Mouse (Mus musculus) megakaryocyte-erythroid progenitor cell, adult 5-6 weeks (primary cell): ENCODE measurements around the gene Ankar. TPM values are rescaled to one million over a fixed set of nuclear protein-coding genes. Genes with fewer than 3 reads are reported as not detected.

Experiments
- ATAC-seq: replicated peaks from 2 replicates; pipeline ENCODE4 v1.8.0; 2016; ENCODE audit warnings: mild to moderate bottlenecking, inconsistent platforms; ENCODE audit not compliant: severe bottlenecking, poor library complexity, low FRiP score, low TSS enrichment
- total RNA-seq, 2 experiments: library from RNA; stranded (forward) in 1 of 2; stranded (reverse) in 1 of 2; fragments of 200-1000, 215-1000 nt in 1 of 2; fragments of >200 nt in 1 of 2; fragmentation: Nextera tagmentation in 1 of 2; gene quantifications; 2 replicates each; pipeline ENCODE4 v1.2.3; 2014 to 2017

The Ankar gene
- total RNA-seq, 2 experiments from 2014 or later = not detected

GRCm38 (mm10) chr1:72715065-72715464 is 14.7 kb upstream of the Ankar start:
- no peak for ATAC-seq

- ATAC-seq = no peak
Measured at GRCm38 (mm10) chr1:72714547-72714946, 14.2 kb upstream of the Ankar start.

- ATAC-seq = no peak
Measured at GRCm38 (mm10) chr1:72711684-72712083, 11.3 kb upstream of the Ankar start.

GRCm38 (mm10) chr1:72710753-72711653 is 10.6 kb upstream of the Ankar start, which contains the start of gene Rpl37a:
Gene Rpl37a, plus strand, starts transcription at chr1:72711290.
- peak; percentile 83 for ATAC-seq

GRCm38 (mm10) chr1:72707525-72707924 is 7.1 kb upstream of the Ankar start:
- no peak for ATAC-seq

- ATAC-seq = no peak
Measured at GRCm38 (mm10) chr1:72698651-72699050, 1.7 kb downstream of the Ankar start.

- no peak for ATAC-seq
Measured at GRCm38 (mm10) chr1:72696256-72696655, 4.1 kb downstream of the Ankar start.

- no peak for ATAC-seq
Measured at GRCm38 (mm10) chr1:72673070-72673469, 27.3 kb downstream of the Ankar start.

- ATAC-seq = peak; percentile 65
Measured at GRCm38 (mm10) chr1:72640658-72641410, 59.5 kb downstream of the Ankar start.

- no peak for ATAC-seq
Measured at GRCm38 (mm10) chr1:72635221-72635620, 65.2 kb downstream of the Ankar start.

- ATAC-seq = no peak
Measured at GRCm38 (mm10) chr1:72612172-72612571, 88.2 kb downstream of the Ankar start.

GRCm38 (mm10) chr1:72609887-72610877 is 90.2 kb downstream of the Ankar start:
- no peak for ATAC-seq

GRCm38 (mm10) chr1:72609129-72609528 is 91.2 kb downstream of the Ankar start:
- no peak for ATAC-seq

- ATAC-seq = no peak
Measured at GRCm38 (mm10) chr1:72606186-72606673, 94.1 kb downstream of the Ankar start.

GRCm38 (mm10) chr1:72602803-72603202 is 97.6 kb downstream of the Ankar start:
- no peak for ATAC-seq

- ATAC-seq = no peak
Measured at GRCm38 (mm10) chr1:72602186-72602585, 98.2 kb downstream of the Ankar start.

- no peak for ATAC-seq
Measured at GRCm38 (mm10) chr1:72601233-72601632, 99.1 kb downstream of the Ankar start.

- no peak for ATAC-seq
Measured at GRCm38 (mm10) chr1:72600778-72601177, 99.6 kb downstream of the Ankar start.
